Mouse (Mus musculus) MEL (cell line): ENCODE data around the gene Polr1d. TPM values are rescaled to one million over a fixed set of nuclear protein-coding genes. Genes with fewer than 3 reads are reported as not detected.

Experiments
- DNase-seq: peaks from one replicate; pipeline ENCODE4 v3.0.0; 2011; ENCODE audit warnings: low read depth, low spot score
- H3K27ac ChIP-seq: 2 replicates; pipeline ENCODE4 v1.5.1; 2012; ENCODE audit warnings: low read depth, mild to moderate bottlenecking, control low read depth, low read length, moderate library complexity; ENCODE audit not compliant: control insufficient read depth
- H3K27me3 ChIP-seq, 2 experiments: fragments of 150-350 bp in 1 of 2; sonication (generic) in 1 of 2; 2 replicates each; pipeline ENCODE4 v1.6.1; 2012; ENCODE audit warnings: low read length in 2 of 2, mild to moderate bottlenecking in 2 of 2, improper control_type of control experiment in 1 of 2, moderate library complexity in 1 of 2; ENCODE audit not compliant: insufficient read depth in 2 of 2, control insufficient read depth in 1 of 2
- H3K36me3 ChIP-seq, 2 experiments: 2 replicates each; pipeline ENCODE4 v1.6.1; 2012 to 2014; ENCODE audit warnings: low read length in 2 of 2, improper control_type of control experiment in 1 of 2, inconsistent platforms in 1 of 2, mild to moderate bottlenecking in 1 of 2; ENCODE audit not compliant: insufficient read depth in 2 of 2, control insufficient read depth in 1 of 2
- H3K4me1 ChIP-seq, 2 experiments: fragments of 150-350 bp in 1 of 2; sonication (generic) in 1 of 2; 2 replicates each; pipeline ENCODE4 v1.6.1; 2012; ENCODE audit warnings: low read length in 2 of 2, improper control_type of control experiment in 1 of 2, mild to moderate bottlenecking in 1 of 2; ENCODE audit not compliant: insufficient read depth in 2 of 2, control insufficient read depth in 1 of 2
- H3K4me3 ChIP-seq, 2 experiments: fragments of 150-350 bp in 1 of 2; sonication (generic) in 1 of 2; 2 replicates each; pipeline ENCODE4 v1.5.1; 2012; ENCODE audit warnings: low read depth in 2 of 2, low read length in 2 of 2, mild to moderate bottlenecking in 2 of 2, moderate library complexity in 2 of 2, control low read depth in 1 of 2, improper control_type of control experiment in 1 of 2; ENCODE audit not compliant: control insufficient read depth in 1 of 2, insufficient read depth in 1 of 2
- H3K79me2 ChIP-seq: 2 replicates; pipeline ENCODE4 v1.6.1; 2012; ENCODE audit warnings: mild to moderate bottlenecking, low read length, moderate library complexity; ENCODE audit not compliant: control insufficient read depth, poor library complexity, insufficient read depth
- H3K9ac ChIP-seq: 2 replicates; pipeline ENCODE4 v1.6.1; 2012; ENCODE audit warnings: low read depth, mild to moderate bottlenecking, control low read depth, low read length, moderate library complexity; ENCODE audit not compliant: control insufficient read depth, poor library complexity, severe bottlenecking
- H3K9me3 ChIP-seq: fragments of 150-350 bp; sonication (generic); replicated peaks from 2 replicates; pipeline ENCODE4 v1.6.1; 2012; ENCODE audit warnings: mild to moderate bottlenecking, low read length, improper control_type of control experiment, moderate library complexity; ENCODE audit not compliant: insufficient read depth
- BHLHE40 ChIP-seq: IDR thresholded peaks from 2 replicates; pipeline ENCODE4 v1.6.1; 2012; ENCODE audit warnings: low read depth, mild to moderate bottlenecking, inconsistent platforms, low read length, improper control_type of control experiment, borderline replicate concordance
- CHD1 ChIP-seq: IDR thresholded peaks from 2 replicates; pipeline ENCODE4 v1.6.1; 2012; ENCODE audit warnings: low read depth, mild to moderate bottlenecking, inconsistent platforms, low read length, improper control_type of control experiment
- CHD2 ChIP-seq: IDR thresholded peaks from 2 replicates; pipeline ENCODE4 v1.6.1; 2011; ENCODE audit warnings: low read length, improper control_type of control experiment
- CTCF ChIP-seq, 3 experiments: IDR thresholded peaks in 2 of 3; conservative IDR thresholded peaks in 1 of 3; 2 replicates each; pipeline ENCODE4 v1.5.1; 2011 to 2012; ENCODE audit warnings: low read length in 3 of 3, low read depth in 2 of 3, mild to moderate bottlenecking in 2 of 3, improper control_type of control experiment in 1 of 3, inconsistent platforms in 1 of 3, mixed read lengths in 1 of 3, moderate library complexity in 1 of 3; ENCODE audit not compliant: control insufficient read depth in 1 of 3, insufficient read depth in 1 of 3, poor library complexity in 1 of 3, severe bottlenecking in 1 of 3
- ELF1 ChIP-seq: IDR thresholded peaks from 2 replicates; pipeline ENCODE4 v1.6.1; 2014; ENCODE audit warnings: low read depth, mild to moderate bottlenecking, inconsistent platforms, low read length, improper control_type of control experiment, moderate library complexity
- EP300 ChIP-seq, 2 experiments: IDR thresholded peaks; 2 replicates each; pipeline ENCODE4 v1.6.1; 2011; ENCODE audit warnings: improper control_type of control experiment in 2 of 2, low read length in 2 of 2, low read depth in 1 of 2, mild to moderate bottlenecking in 1 of 2
- GABPA ChIP-seq: IDR thresholded peaks from 2 replicates; pipeline ENCODE4 v1.6.1; 2012; ENCODE audit warnings: low read depth, mild to moderate bottlenecking, inconsistent platforms, low read length, improper control_type of control experiment, moderate library complexity
- HCFC1 ChIP-seq: IDR thresholded peaks from 2 replicates; pipeline ENCODE4 v1.6.1; 2012; ENCODE audit warnings: low read depth, mild to moderate bottlenecking, inconsistent platforms, low read length, improper control_type of control experiment, moderate library complexity
- KAT2A ChIP-seq: conservative IDR thresholded peaks from 2 replicates; pipeline ENCODE4 v1.6.1; 2012; ENCODE audit warnings: low read depth, low read length, improper control_type of control experiment, inconsistent platforms
- MAX ChIP-seq: IDR thresholded peaks from 2 replicates; pipeline ENCODE4 v1.6.1; 2011; ENCODE audit warnings: low read length, improper control_type of control experiment
- MAZ ChIP-seq: IDR thresholded peaks from 2 replicates; pipeline ENCODE4 v1.6.1; 2012; ENCODE audit warnings: low read depth, mild to moderate bottlenecking, inconsistent platforms, low read length, improper control_type of control experiment
- MEF2A ChIP-seq: IDR thresholded peaks from 2 replicates; pipeline ENCODE4 v1.6.1; 2014; ENCODE audit warnings: low read depth, mild to moderate bottlenecking, inconsistent platforms, low read length, improper control_type of control experiment; ENCODE audit not compliant: poor library complexity, insufficient replicate concordance, severe bottlenecking; ENCODE audit errors: extremely low read depth
- MYB ChIP-seq: IDR thresholded peaks from 2 replicates; pipeline ENCODE4 v1.6.1; 2011; ENCODE audit warnings: mild to moderate bottlenecking, low read depth, low read length, improper control_type of control experiment
- RAD21 ChIP-seq: IDR thresholded peaks from 2 replicates; pipeline ENCODE4 v1.6.1; 2011; ENCODE audit warnings: mild to moderate bottlenecking, low read depth, low read length, improper control_type of control experiment
- RCOR1 ChIP-seq: IDR thresholded peaks from 2 replicates; pipeline ENCODE4 v1.6.1; 2012; ENCODE audit warnings: low read depth, mild to moderate bottlenecking, inconsistent platforms, low read length, improper control_type of control experiment
- SIN3A ChIP-seq: IDR thresholded peaks from 2 replicates; pipeline ENCODE4 v1.6.1; 2012; ENCODE audit warnings: low read length, improper control_type of control experiment, inconsistent platforms
- TAL1 ChIP-seq: IDR thresholded peaks from 2 replicates; pipeline ENCODE4 v1.6.1; 2012; ENCODE audit warnings: mild to moderate bottlenecking, inconsistent platforms, low read length, moderate library complexity, mixed read lengths
- TBP ChIP-seq: IDR thresholded peaks from 2 replicates; pipeline ENCODE4 v1.8.0; 2011; ENCODE audit warnings: low read depth, low read length, improper control_type of control experiment
- ZC3H11A ChIP-seq: IDR thresholded peaks from 2 replicates; pipeline ENCODE4 v1.6.1; 2012; ENCODE audit warnings: low read depth, mild to moderate bottlenecking, inconsistent platforms, low read length, improper control_type of control experiment
- ZKSCAN1 ChIP-seq: IDR thresholded peaks from 2 replicates; pipeline ENCODE4 v1.6.1; 2012; ENCODE audit warnings: low read depth, mild to moderate bottlenecking, inconsistent platforms, low read length, improper control_type of control experiment, moderate library complexity
- ZNF384 ChIP-seq: IDR thresholded peaks from 2 replicates; pipeline ENCODE4 v1.6.1; 2012; ENCODE audit warnings: low read depth, mild to moderate bottlenecking, inconsistent platforms, low read length, improper control_type of control experiment
- polyA plus RNA-seq, 2 experiments: library from polyadenylated mRNA; stranded (reverse) in 1 of 2; unstranded in 1 of 2; fragments of >175 nt in 1 of 2; fragments of >200 nt in 1 of 2; gene quantifications; 2 replicates each; pipeline versions ENCODE4 v1.2.1 to v1.2.4; 2012; ENCODE audit warnings: low replicate concordance in 2 of 2, low read depth in 1 of 2; ENCODE audit not compliant: insufficient read length in 2 of 2, insufficient read depth in 1 of 2, missing spikeins in 1 of 2
- total RNA-seq: library from RNA; depleted of rRNA; stranded (reverse); fragments of 300-350 nt; gene quantifications from 2 replicates; pipeline ENCODE4 v1.2.3, GENCODE M21; 2012

The Polr1d gene
- total and polyA plus RNA-seq, 3 experiments, result 185 to 506 (median 388) TPM

DNA sequence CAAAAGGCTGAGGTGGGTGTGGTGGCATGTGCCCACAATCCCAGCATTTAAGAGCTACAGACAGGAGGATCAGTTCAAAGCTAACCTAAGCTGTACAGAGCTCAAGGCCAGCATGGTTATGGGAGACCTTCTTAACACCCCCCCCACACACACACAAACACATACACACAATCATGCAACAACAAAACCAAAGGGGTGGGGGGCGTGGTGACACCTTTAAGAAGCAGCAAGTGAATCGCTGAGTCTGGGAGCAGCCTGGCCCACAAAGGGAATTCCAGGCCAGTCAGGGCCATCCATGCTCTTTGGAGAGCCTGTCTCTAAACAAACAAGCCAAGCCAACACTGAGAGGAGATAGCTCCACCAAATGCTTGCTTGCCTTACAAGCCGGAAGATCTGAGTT lies 39.2 kb upstream of the Polr1d start:
- Histone ChIP-seq H3K27me3 (no peaks in the 10 kb centered on the region), H3K9ac (no peak overlapping the region), H3K9me3 (no peaks in the 10 kb centered on the region), H3K4me1 (no peaks in the 10 kb centered on the region), H3K79me2 (peaks cover 2% of the 10 kb centered on the region; the same call in 1 of the 2 replicates), H3K4me3 (no peak overlapping the region), H3K36me3 (peaks cover 0 to 7% of the 10 kb centered on the region in 2 experiments), H3K27ac (no peak overlapping the region)
- TF ChIP-seq GABPA, result no peak
- TF ChIP-seq KAT2A, result no peak
- TF ChIP-seq MAZ, result no peak
- no peak for TF ChIP-seq TAL1
- TF ChIP-seq ZKSCAN1, result no peak
- TF ChIP-seq ELF1, result no peak
- TF ChIP-seq MAX, result no peak
- TF ChIP-seq RAD21, result no peak
- TF ChIP-seq CHD2, result no peak
- no peak for TF ChIP-seq TBP
- no peak for TF ChIP-seq SIN3A
- TF ChIP-seq CTCF (IDR thresholded peaks at IDR 0.05 in 2 of 3, conservative IDR thresholded peaks at IDR 0.05 in 1 of 3; ENCODE audit: control insufficient read depth in 1 of 3, insufficient read depth in 1 of 3, low read depth in 2 of 3, low read length in 3 of 3, poor library complexity in 1 of 3, severe bottlenecking in 1 of 3), result no peak
- no peak for TF ChIP-seq EP300 (IDR thresholded peaks at IDR 0.05; ENCODE audit: low read depth in 1 of 2, low read length in 2 of 2)
- no peak for TF ChIP-seq MYB
- no peak for TF ChIP-seq BHLHE40
- TF ChIP-seq ZC3H11A, result no peak
- TF ChIP-seq ZNF384, result no peak
- TF ChIP-seq CHD1, result no peak
- no peak for TF ChIP-seq MEF2A
- DNase-seq, result no peak

DNA sequence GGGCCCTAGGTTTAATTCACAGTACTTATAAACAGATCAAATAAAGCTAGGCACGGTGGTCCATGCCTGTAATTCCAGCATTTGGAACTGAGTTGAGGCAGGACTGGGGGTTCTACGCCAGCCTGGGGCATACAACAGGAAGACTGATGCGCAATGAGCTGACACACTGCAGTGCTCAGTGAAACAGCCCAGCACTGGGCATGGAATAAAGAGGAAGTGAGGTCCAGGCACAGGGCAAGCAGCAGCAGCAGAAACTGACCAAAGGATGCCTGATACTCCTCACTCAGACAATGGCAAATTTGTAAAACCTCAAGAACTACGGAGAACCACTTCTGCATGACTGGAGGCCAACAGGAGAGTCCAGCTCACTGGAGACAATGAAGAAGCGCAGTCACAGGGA lies 37.5 kb upstream of the Polr1d start:
- no peak for TF ChIP-seq ELF1
- no peak for TF ChIP-seq HCFC1
- no peak for TF ChIP-seq RCOR1
- TF ChIP-seq CHD1, result no peak
- H3K4me1 ChIP-seq, result no peaks in the 10 kb centered on the region
- DNase-seq, result no peak
- H3K4me3 ChIP-seq, result no peak overlapping the region
- H3K79me2 ChIP-seq, result peaks cover 5% of the 10 kb centered on the region; the same call in 1 of the 2 replicates
- no peaks in the 10 kb centered on the region for H3K9me3 ChIP-seq
- no peaks in the 10 kb centered on the region for H3K27me3 ChIP-seq
- peaks cover 0 to 7% of the 10 kb centered on the region in 2 experiments for H3K36me3 ChIP-seq
- H3K9ac ChIP-seq, result no peak overlapping the region
- H3K27ac ChIP-seq, result no peak overlapping the region
